23 mouse cellular contexts compared by ENCODE assay signal in genomic region chr6:29726576-29727200, GRCm38 (mm10). TPM values are rescaled to one million over a fixed set of nuclear protein-coding genes. Genes with fewer than 3 reads are reported as not detected.
DNase-seq lines count a peak whose midpoint lies in the region; ATAC-seq and TF ChIP-seq lines count a peak whose summit lies in the region.
"Had no signal": no experiment of that assay in that cellular context is flagged by ENCODE, and none has a peak within 500 bp of the region (broad histone marks: within the 10 kb centered on the region; RNA-seq: fewer than 3 reads in every experiment).

No protein-coding gene starts in this region.

- H3K36me3 ChIP-seq in kidney, postnatal 0 days (ENCODE audit: insufficient read depth, low read length): no peaks in the 10 kb centered on the region
- H3K36me3 ChIP-seq in kidney, adult 2 months (ENCODE audit: control insufficient read depth, insufficient read depth, low read length): no peaks in the 10 kb centered on the region
- no peaks in the 10 kb centered on the region for H3K36me3 ChIP-seq in lung, embryonic 16.5 days (ENCODE audit: control insufficient read depth, insufficient read depth, low read length)
- H3K36me3 ChIP-seq: embryonic facial prominence, embryonic 12.5 days; hindbrain, embryonic 12.5 days; hindbrain, embryonic 15.5 days had no signal

- no peaks in the 10 kb centered on the region for H3K9me3 ChIP-seq in kidney, postnatal 0 days (replicated peaks; ENCODE audit: low read length)
- H3K9me3 ChIP-seq in lung, embryonic 16.5 days (ENCODE audit: control insufficient read depth, low read length): no peaks in the 10 kb centered on the region
- H3K9me3 ChIP-seq: embryonic facial prominence, embryonic 12.5 days; forebrain, embryonic 13.5 days; hindbrain, embryonic 12.5 days; hindbrain, embryonic 15.5 days had no signal

- H3K27ac ChIP-seq in kidney, postnatal 0 days: no peak overlapping the region
- H3K27ac ChIP-seq in kidney, adult 2 months (ENCODE audit: insufficient read depth, low read depth, low read length): no peak overlapping the region
- no peak overlapping the region; the same call in 1 of the 2 replicates for H3K27ac ChIP-seq in lung, embryonic 16.5 days (ENCODE audit: low read length)
- H3K27ac ChIP-seq: embryonic facial prominence, embryonic 12.5 days; forebrain, embryonic 13.5 days; gastrocnemius, adult 2 months; hindbrain, embryonic 12.5 days; hindbrain, embryonic 15.5 days had no signal

- ATAC-seq in kidney, postnatal 0 days (replicated peaks; ENCODE audit: low FRiP score, low read depth): no peak
- peak; percentile 77 for ATAC-seq in lung, embryonic 16.5 days (ENCODE audit: low read depth)
- ATAC-seq: forebrain, embryonic 13.5 days; forebrain, postnatal 0 days had no signal

- TF ChIP-seq CTCF in kidney, postnatal 0 days (IDR thresholded peaks at IDR 0.05; ENCODE audit: low read depth): no peak
- no peak for TF ChIP-seq CTCF in kidney, adult 2 months (conservative IDR thresholded peaks at IDR 0.05; ENCODE audit: insufficient read depth, insufficient read length, low read depth, low read length)

- no peaks in the 10 kb centered on the region for H3K4me1 ChIP-seq in kidney, postnatal 0 days (replicated peaks; ENCODE audit: insufficient read depth, low read length)
- H3K4me1 ChIP-seq in kidney, adult 2 months (ENCODE audit: control insufficient read depth, insufficient read depth, low read length): no peaks in the 10 kb centered on the region
- H3K4me1 ChIP-seq in lung, embryonic 16.5 days (replicated peaks; ENCODE audit: control insufficient read depth, insufficient read depth, low read length): peaks cover 3% of the 10 kb centered on the region
- H3K4me1 ChIP-seq: embryonic facial prominence, embryonic 12.5 days; forebrain, embryonic 13.5 days; hindbrain, embryonic 12.5 days; hindbrain, embryonic 15.5 days had no signal

- DNase-seq in kidney, postnatal 0 days (ENCODE audit: low spot score): peak; percentile 34
- no peak for DNase-seq in kidney, adult 2 months
- no peak for DNase-seq in lung, adult 18-20 months
- DNase-seq in 3T3-L1 (ENCODE audit: low read depth, low spot score): peak; percentile 54
- DNase-seq in Muller cell, postnatal 12 days (ENCODE audit: inconsistent ontology term): peak; percentile 16
- no peak for DNase-seq in left cerebral cortex, adult 8-10 months (ENCODE audit: low spot score in 2 of 2)
- DNase-seq in c-Kit-positive CD71-positive TER-119-positive erythroid progenitor cells, embryonic 14.5 days (ENCODE audit: low spot score): no peak
- DNase-seq: adrenal gland, adult 2 months; adrenal gland, postnatal 14 days; cerebellum, adult 18-20 months; cerebellum, adult 9-10 months; cerebellum, postnatal 14 days; forebrain, postnatal 0 days; gastrocnemius, adult 2 months; gastrocnemius, postnatal 14 days; heart, adult 11 months had no signal

- no peak for TF ChIP-seq POLR2A in kidney, adult 2 months (IDR thresholded peaks at IDR 0.05; ENCODE audit: low read depth, low read length)

- no peaks in the 10 kb centered on the region for H3K27me3 ChIP-seq in kidney, postnatal 0 days (ENCODE audit: insufficient read depth, low read length)
- H3K27me3 ChIP-seq in kidney, adult 2 months (replicated peaks; ENCODE audit: control insufficient read depth, insufficient read depth, low read length): no peaks in the 10 kb centered on the region
- H3K27me3 ChIP-seq in lung, embryonic 16.5 days (ENCODE audit: control insufficient read depth, insufficient read depth, low read depth, low read length): no peaks in the 10 kb centered on the region
- H3K27me3 ChIP-seq: embryonic facial prominence, embryonic 12.5 days; hindbrain, embryonic 15.5 days had no signal

- no peak overlapping the region for H3K4me3 ChIP-seq in kidney, postnatal 0 days (replicated peaks; ENCODE audit: low read depth, low read length)
- no peak overlapping the region for H3K4me3 ChIP-seq in kidney, adult 2 months (ENCODE audit: insufficient read depth, low read depth, low read length)
- no peak overlapping the region for H3K4me3 ChIP-seq in lung, embryonic 16.5 days (ENCODE audit: low read length)
- H3K4me3 ChIP-seq: embryonic facial prominence, embryonic 12.5 days; erythroblast, embryonic 14.5 days; forebrain, embryonic 13.5 days; gastrocnemius, adult 2 months; hindbrain, embryonic 12.5 days; hindbrain, embryonic 15.5 days had no signal

- no peak overlapping the region for H3K4me2 ChIP-seq in kidney, postnatal 0 days (ENCODE audit: low read length)
- H3K4me2 ChIP-seq in lung, embryonic 16.5 days (ENCODE audit: low read depth, low read length): no peak overlapping the region
- H3K4me2 ChIP-seq: embryonic facial prominence, embryonic 12.5 days; forebrain, embryonic 13.5 days; heart, embryonic 11.5 days; hindbrain, embryonic 12.5 days; hindbrain, embryonic 15.5 days had no signal

- no peak overlapping the region for H3K9ac ChIP-seq in kidney, postnatal 0 days (ENCODE audit: low read depth, low read length)
- no peak overlapping the region for H3K9ac ChIP-seq in lung, embryonic 16.5 days (ENCODE audit: low read length)
- H3K9ac ChIP-seq: embryonic facial prominence, embryonic 12.5 days; forebrain, embryonic 13.5 days; forebrain, postnatal 0 days; hindbrain, embryonic 12.5 days; hindbrain, embryonic 15.5 days had no signal

- 55% methylated on average over 1 of the region's 1 CpGs for WGBS in kidney, postnatal 0 days
- WGBS in kidney, adult 2 months: 46% methylated on average over 1 of the region's 1 CpGs
- WGBS in lung, embryonic 16.5 days: 19% methylated on average over 1 of the region's 1 CpGs

RNA-seq across cellular contexts. Expression of gene Smo, which starts 8.6 kb away (rescaled TPM):
- 26.4 and 27.5 TPM in 2 replicates for polyA plus RNA-seq in kidney, postnatal 0 days (2015; fragmentation: Nextera tagmentation; extraction: Ambion mirVana)
- polyA plus RNA-seq in kidney, adult 2 months (2012; rRNA removed): 53.4 and 59.5 TPM in 2 replicates
- 29.2 and 29.6 TPM in 2 replicates for polyA plus RNA-seq in lung, embryonic 16.5 days (2015; fragmentation: Nextera tagmentation; extraction: Ambion mirVana)
- 10 to 100 TPM; 10.5 to 11.9 (median 11.0) TPM for total RNA-seq in left cerebral cortex, adult 8-10 months (2022)

RNA-seq across cellular contexts. Expression of gene Tspan33, which starts 32.7 kb away (rescaled TPM):
- 24.9 and 25.2 TPM in 2 replicates for polyA plus RNA-seq in kidney, postnatal 0 days (2015; fragmentation: Nextera tagmentation; extraction: Ambion mirVana)
- polyA plus RNA-seq in kidney, adult 2 months (2012; rRNA removed): 34.1 and 39.8 TPM in 2 replicates
- polyA plus RNA-seq in lung, embryonic 16.5 days (2015; fragmentation: Nextera tagmentation; extraction: Ambion mirVana): 3.5 and 3.6 TPM in 2 replicates
- total RNA-seq in left cerebral cortex, adult 8-10 months (2022): 10 to 100 TPM; 19.8 to 26.5 (median 21.7) TPM

RNA-seq across cellular contexts. Expression of gene Ahcyl2, which starts 41.1 kb away (rescaled TPM):
- polyA plus RNA-seq in kidney, postnatal 0 days (2015; fragmentation: Nextera tagmentation; extraction: Ambion mirVana): 18.5 and 18.7 TPM in 2 replicates
- 107 and 122 TPM in 2 replicates for polyA plus RNA-seq in kidney, adult 2 months (2012; rRNA removed)
- 7.9 and 8.7 TPM in 2 replicates for polyA plus RNA-seq in lung, embryonic 16.5 days (2015; fragmentation: Nextera tagmentation; extraction: Ambion mirVana)
- total RNA-seq in left cerebral cortex, adult 8-10 months (2022): 100 to 1,000 TPM; 128 to 171 (median 150) TPM

Comparison
In these comparisons a context has a peak if more than half of its experiments do, and no peak if none do; other contexts are left out.
1. DNase-seq: peak in kidney, postnatal 0 days (single experiment), 3T3-L1 (single experiment) and Muller cell, postnatal 12 days (single experiment); none in kidney, adult 2 months (single experiment), lung, adult 18-20 months (0 of 2), left cerebral cortex, adult 8-10 months (0 of 2) and c-Kit-positive CD71-positive TER-119-positive erythroid progenitor cells, embryonic 14.5 days (single experiment).